Mouse (Mus musculus) right cerebral cortex, postnatal 10 days (tissue): ENCODE measurements at regions not wholly inside any gene's neighbourhood (a gene's known extent, or its start where the extent isn't known, plus 50 kb on each side); places are given as distances from the start of the nearest gene placed in this dataset.

Source experiments
- DNase-seq, 2 experiments: peaks; one replicate each; pipeline ENCODE4 v3.0.0; 2021; ENCODE audit warnings: low spot score in 2 of 2

DNA sequence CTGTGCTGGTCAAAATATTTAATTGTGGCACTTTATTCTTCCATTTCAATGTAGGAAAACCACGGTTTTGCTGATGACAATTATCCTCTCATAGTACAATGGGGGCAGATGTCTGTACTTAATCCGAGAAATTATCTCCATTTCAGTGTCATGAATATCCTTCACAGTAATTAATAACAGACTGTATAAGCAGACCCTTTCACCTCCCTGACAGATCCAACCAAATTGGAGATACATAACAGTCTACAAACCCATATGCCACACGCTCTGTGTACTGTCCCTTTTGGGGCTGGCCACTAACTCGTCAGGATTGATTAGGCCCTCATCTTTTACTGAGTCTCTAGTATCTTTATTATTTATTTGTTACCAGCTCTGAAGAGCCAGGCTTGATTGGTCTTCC is 212.6 kb upstream of the Igfbp7 start:
- DNase-seq, result no peak

DNA sequence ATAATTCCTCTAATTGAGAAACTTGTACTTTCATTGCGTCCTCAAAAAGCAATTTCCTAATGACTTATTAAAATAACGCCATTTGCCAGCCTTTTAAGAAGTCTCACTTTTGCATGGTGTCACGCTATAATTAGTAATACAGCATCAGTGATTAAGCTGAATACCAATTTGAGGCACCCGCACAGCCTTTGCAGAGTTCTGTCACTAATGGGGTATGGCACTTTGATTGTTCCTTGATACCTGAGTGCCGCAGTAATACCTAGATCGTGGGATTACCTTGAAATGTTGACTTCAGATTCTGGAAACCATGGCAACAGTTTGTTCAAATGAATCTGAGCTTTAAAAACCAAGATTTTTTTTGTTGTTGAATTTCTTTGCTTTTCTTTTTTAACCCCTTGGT is 202.7 kb upstream of the Igfbp7 start:
- DNase-seq, result no peak

- no peak for DNase-seq
These were observed 186.9 kb upstream of the Igfbp7 start for GRCm38 (mm10) chr5:77594719-77595118.

DNA sequence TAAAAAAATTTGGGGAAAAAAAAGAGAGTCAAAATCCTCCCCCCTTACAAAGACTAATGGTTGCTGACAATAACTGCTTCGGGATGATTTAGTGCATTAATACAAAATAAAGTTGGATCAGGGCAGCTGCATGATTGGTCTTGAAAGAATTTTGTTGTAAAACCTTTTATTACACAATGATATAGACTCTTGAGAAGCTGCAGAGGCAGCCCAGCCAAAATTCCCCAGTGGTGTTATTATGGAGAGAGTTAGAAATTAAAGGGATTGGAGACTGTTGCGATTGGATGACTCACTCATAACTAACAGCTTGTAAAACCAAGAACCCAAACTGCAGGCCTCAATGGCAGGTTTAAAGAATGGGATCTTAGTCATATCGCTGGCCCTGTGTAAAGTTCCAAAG is 181.4 kb upstream of the Igfbp7 start:
- no peak for DNase-seq

DNA sequence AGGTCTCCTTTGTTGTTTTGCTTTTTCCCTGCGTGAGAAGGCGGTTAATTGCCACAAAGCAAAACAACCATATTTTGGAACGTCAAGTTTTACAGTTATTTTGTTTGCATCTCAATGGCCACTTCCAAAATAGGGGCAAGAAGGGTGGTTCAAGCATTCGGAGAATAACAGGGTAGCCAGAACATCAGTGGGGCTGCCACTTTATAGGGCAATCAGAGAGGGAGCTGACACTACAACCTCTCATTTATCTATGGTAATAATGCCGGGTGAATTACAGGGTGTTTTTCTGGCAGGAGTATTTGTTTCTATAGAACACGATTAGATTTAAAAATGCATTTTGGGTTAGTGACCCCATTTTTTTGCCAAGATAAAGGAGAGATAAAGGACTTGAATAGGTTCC is 173.9 kb upstream of the Igfbp7 start:
- no peak for DNase-seq

DNA sequence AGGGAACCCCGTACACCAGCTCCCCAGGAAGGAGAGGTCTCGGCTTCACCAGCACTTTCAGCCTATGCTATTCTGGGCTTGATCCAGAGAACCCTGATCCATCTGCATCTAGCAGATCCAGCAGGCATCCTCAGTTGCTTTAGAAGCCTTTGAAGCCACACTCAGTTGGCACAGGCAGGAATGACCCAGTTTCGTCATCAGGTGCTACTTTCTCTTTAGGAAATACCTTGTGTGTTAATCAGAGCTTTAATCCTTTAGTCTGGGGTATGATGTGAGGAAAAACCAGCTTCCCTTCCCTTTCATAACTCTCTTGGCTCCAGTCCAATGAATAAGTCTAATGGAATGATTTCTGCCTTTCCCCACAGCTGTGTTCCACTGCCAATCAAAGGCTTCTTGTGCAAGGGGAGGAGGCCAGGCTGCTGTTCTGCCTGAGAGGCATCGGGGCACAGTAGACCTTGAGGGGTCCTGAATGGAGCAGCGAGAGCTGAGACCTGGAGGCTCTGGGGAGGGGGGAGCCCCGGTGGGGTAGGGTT is 173.3 kb upstream of the Igfbp7 start:
- no peak for DNase-seq

- DNase-seq, result no peak
These were observed 172.2 kb upstream of the Igfbp7 start for GRCm38 (mm10) chr5:77579826-77580745.

- DNase-seq, result no peak
These were observed 169.0 kb upstream of the Igfbp7 start for GRCm38 (mm10) chr5:77576881-77577280.

- no peak for DNase-seq
These were observed 167.9 kb upstream of the Igfbp7 start for GRCm38 (mm10) chr5:77575780-77576179.

DNA sequence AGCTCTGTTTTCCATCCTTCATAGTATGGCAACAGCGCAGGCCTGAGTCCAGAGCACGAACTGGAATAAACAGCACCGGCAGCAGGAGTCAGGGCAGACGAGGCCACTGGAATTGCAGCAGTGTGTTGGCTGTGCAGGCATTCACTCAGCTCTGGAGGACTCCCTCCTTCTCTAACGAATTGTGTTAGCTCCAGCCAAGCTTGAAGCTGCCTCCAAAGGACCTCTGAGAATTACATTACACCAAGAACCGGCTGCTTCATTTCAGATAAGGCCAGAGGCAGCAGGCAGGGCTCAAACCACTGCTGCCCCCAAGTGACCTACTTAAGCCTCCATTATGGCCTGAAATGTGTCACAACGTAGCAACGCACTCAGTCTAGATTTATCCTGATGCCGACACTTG is 162.5 kb upstream of the Igfbp7 start:
- DNase-seq, result no peak

GRCm38 (mm10) chr5:77568121-77568520 is 160.3 kb upstream of the Igfbp7 start:
- DNase-seq, result peak in 1 of 2 experiments; percentile 35

GRCm38 (mm10) chr5:77552580-77552979 is 144.7 kb upstream of the Igfbp7 start:
- no peak for DNase-seq

- no peak for DNase-seq
These were observed 144.2 kb upstream of the Igfbp7 start for GRCm38 (mm10) chr5:77552081-77552480.

- no peak for DNase-seq
These were observed 138.3 kb upstream of the Igfbp7 start for GRCm38 (mm10) chr5:77546001-77546620.

GRCm38 (mm10) chr5:77532261-77533015 is 124.6 kb upstream of the Igfbp7 start:
- DNase-seq, result peak; percentile 29 to 43

GRCm38 (mm10) chr5:77530376-77530775 is 122.5 kb upstream of the Igfbp7 start:
- no peak for DNase-seq

GRCm38 (mm10) chr5:77517252-77517651 is 109.4 kb upstream of the Igfbp7 start:
- DNase-seq, result no peak

DNA sequence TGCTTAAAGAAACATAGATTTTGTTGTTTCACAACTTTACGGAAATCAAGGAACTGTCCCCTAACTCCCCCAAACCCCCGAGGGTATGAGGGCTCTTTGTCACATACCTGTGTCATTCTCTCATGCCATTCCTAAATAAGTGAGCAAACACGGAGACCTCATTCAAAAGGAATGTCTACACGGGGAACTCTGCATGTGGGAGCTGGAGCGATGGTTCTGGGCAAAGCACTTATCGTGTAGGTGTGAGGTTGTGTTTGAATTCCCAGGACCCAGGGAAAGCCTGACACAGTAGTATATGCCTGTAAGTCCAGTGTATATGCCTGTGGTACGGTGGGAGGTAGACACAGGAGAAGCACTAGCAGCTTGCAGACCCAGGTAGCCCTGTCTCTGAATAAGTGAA is 107.6 kb upstream of the Igfbp7 start:
- no peak for DNase-seq

GRCm38 (mm10) chr5:77502684-77503083 is 94.8 kb upstream of the Igfbp7 start:
- DNase-seq, result peak in 1 of 2 experiments; percentile 28

DNA sequence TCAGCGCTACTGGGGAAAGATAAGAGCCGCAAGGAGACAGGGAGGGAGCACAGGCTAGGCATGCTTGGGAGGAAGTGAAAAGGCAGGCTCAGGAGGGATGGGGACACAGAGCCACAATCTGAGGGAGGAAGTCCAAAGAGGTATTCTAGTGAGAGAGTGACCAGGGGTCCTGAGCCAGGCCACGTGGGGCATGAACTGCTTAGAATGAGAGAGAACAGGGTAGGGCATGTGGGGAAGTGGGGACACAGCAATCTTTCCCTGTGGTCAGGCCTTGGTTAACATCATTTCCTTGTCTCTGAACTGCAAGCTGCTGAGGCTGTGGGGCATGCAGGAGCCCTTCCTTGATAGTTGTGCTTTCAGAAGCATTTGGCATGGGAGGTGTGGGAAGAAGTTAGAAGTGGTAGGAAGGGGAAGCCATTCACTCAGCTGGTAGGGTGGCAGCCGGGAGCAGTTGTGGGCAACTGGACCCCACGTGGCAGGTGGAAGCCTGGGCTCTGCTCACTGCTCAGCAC is 92.2 kb upstream of the Igfbp7 start:
- no peak for DNase-seq

GRCm38 (mm10) chr5:77494601-77495000 is 86.8 kb upstream of the Igfbp7 start:
- DNase-seq, result no peak

DNA sequence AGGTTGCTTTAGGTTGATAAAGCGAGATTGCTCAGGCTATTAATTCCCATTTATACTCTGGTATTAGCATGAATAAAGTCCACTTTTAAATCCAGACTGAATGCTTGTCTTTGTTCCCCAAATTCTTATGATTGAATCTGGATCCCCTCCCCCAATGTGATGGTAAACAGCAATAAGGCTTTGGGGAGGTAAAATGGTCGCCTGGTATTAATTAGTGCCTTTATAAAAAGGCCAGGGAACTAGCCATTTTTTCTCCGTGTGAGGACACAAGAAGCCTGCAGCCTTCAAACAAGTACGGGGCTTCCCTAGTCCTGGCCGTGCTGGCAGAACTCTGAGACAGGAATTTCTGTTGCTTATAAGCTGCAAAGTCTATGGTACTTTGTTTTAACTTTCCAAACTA is 81.1 kb upstream of the Igfbp7 start:
- DNase-seq, result no peak
